Mouse (Mus musculus) kidney, adult 2 months (tissue): Measurements from ENCODE around the gene Gpr182.

ENCODE experiments used
- CTCF ChIP-seq: fragments of 200-500 bp; conservative IDR thresholded peaks from 2 replicates; pipeline ENCODE4 v1.5.1; 2011; ENCODE audit warnings: low read depth, mild to moderate bottlenecking, control low read depth, low read length, moderate library complexity, mixed read lengths; ENCODE audit not compliant: insufficient read depth, insufficient read length
- POLR2A ChIP-seq: fragments of 200-500 bp; IDR thresholded peaks from one replicate; pipeline ENCODE4 v1.6.1; 2011; ENCODE audit warnings: low read depth, low read length, control low read depth

DNA sequence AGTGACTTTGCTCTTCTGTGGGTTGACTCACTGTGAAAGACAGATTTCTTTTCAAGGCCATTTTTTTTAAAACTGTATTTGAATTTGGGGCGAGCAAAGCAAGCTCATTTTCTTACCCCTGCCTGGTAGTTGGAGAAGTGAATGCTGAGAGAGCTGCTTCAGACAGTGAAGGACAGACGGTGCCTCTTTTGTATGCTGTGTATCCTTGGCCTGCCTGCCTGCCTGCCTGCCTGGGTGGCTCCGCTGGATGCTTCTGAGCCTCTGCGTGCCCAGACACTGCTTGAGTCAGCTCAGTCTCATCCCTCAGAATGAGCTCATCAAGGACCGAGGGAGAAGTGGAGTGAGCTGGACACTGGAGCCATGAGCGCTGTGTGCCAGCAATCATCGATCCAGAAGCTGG lies 52.6 kb downstream of the Gpr182 start:
- TF ChIP-seq CTCF (no peak), POLR2A (no peak)
